Comparison of ENCODE assay signal across 11 mouse cellular contexts in genomic region chr2:173416921-173417320, GRCm38 (mm10).
DNase-seq lines count a peak whose midpoint lies in the region; TF ChIP-seq lines count a peak whose summit lies in the region.
"Had no signal": no experiment of that assay in that cellular context is flagged by ENCODE, and none has a peak within 500 bp of the region (broad histone marks: within the 10 kb centered on the region; RNA-seq: fewer than 3 reads in every experiment).

No protein-coding gene starts in this region.

- no peak for DNase-seq in layer of hippocampus, adult 2 months (ENCODE audit: low spot score in 2 of 2)
- no peak for DNase-seq in layer of hippocampus, postnatal 14 days (ENCODE audit: low spot score in 2 of 2)
- DNase-seq in A20 (ENCODE audit: low read depth, low spot score) = peak; percentile 63
- peak; percentile 57 for DNase-seq in CH12.LX (ENCODE audit: extremely low read depth)
- peak; percentile 71 for DNase-seq in induced T-regulatory cell, adult 2 months (ENCODE audit: low read depth)
- no peak for DNase-seq in left cerebral cortex, adult 8-10 months (ENCODE audit: low spot score in 2 of 2)
- no peak for DNase-seq in heart, adult 11 months

- peaks cover 4% of the 10 kb centered on the region for H3K9me3 ChIP-seq in CH12.LX (replicated peaks; ENCODE audit: low read length)
- H3K9me3 ChIP-seq: embryonic facial prominence, embryonic 12.5 days; heart, embryonic 13.5 days; neural tube, embryonic 12.5 days; stomach, embryonic 15.5 days had no signal

- H3K27me3 ChIP-seq in CH12.LX (replicated peaks) = no peaks in the 10 kb centered on the region
- H3K27me3 ChIP-seq: embryonic facial prominence, embryonic 12.5 days; neural tube, embryonic 12.5 days; stomach, embryonic 15.5 days had no signal

- H3K4me1 ChIP-seq in CH12.LX (ENCODE audit: control insufficient read depth in 1 of 2, insufficient read depth in 2 of 2) = peaks cover 2 to 13% of the 10 kb centered on the region in 2 experiments; a peak in 2 of 4 replicates

- no peak for TF ChIP-seq POLR2A in CH12.LX (IDR thresholded peaks at IDR 0.05; ENCODE audit: low read depth, low read length)

- H3K4me2 ChIP-seq in CH12.LX (ENCODE audit: insufficient read depth, low read depth, poor library complexity, severe bottlenecking) = no peak overlapping the region
- H3K4me2 ChIP-seq: embryonic facial prominence, embryonic 12.5 days; heart, embryonic 13.5 days; neural tube, embryonic 12.5 days; stomach, embryonic 15.5 days had no signal

- H3K9ac ChIP-seq in CH12.LX (ENCODE audit: insufficient read depth, low read depth) = no peak overlapping the region
- H3K9ac ChIP-seq: embryonic facial prominence, embryonic 12.5 days; heart, embryonic 13.5 days; neural tube, embryonic 12.5 days; stomach, embryonic 15.5 days had no signal

- no peaks in the 10 kb centered on the region for H3K36me3 ChIP-seq in CH12.LX (replicated peaks in 1 of 2; ENCODE audit: control insufficient read depth in 1 of 2, insufficient read depth in 1 of 2, low read length in 1 of 2)
- H3K36me3 ChIP-seq: embryonic facial prominence, embryonic 12.5 days; heart, embryonic 13.5 days; neural tube, embryonic 12.5 days; stomach, embryonic 15.5 days had no signal

- no peak overlapping the region for H3K27ac ChIP-seq in layer of hippocampus, adult 2 months
- no peak overlapping the region for H3K27ac ChIP-seq in CH12.LX (ENCODE audit: insufficient read depth, low read depth)
- H3K27ac ChIP-seq: embryonic facial prominence, embryonic 12.5 days; heart, embryonic 13.5 days; neural tube, embryonic 12.5 days; stomach, embryonic 15.5 days had no signal

- no peak for TF ChIP-seq EP300 in CH12.LX (IDR thresholded peaks at IDR 0.05; ENCODE audit: low read length)

- H3K79me2 ChIP-seq in CH12.LX (replicated peaks; ENCODE audit: control insufficient read depth, extremely low read depth, insufficient read depth, poor library complexity, severe bottlenecking) = no peaks in the 10 kb centered on the region

- TF ChIP-seq CTCF in layer of hippocampus, adult 2 months (conservative IDR thresholded peaks at IDR 0.05) = peak; percentile 36
- TF ChIP-seq CTCF in CH12.LX (conservative IDR thresholded peaks at IDR 0.05 in 1 of 2, IDR thresholded peaks at IDR 0.05 in 1 of 2; ENCODE audit: low read depth in 2 of 2, low read length in 2 of 2) = peak in 1 of 2 experiments; percentile 66; a peak in 2 of 4 replicates

- H3K4me3 ChIP-seq in layer of hippocampus, adult 2 months = no peak overlapping the region
- H3K4me3 ChIP-seq in CH12.LX (replicated peaks in 1 of 3; ENCODE audit: low read depth in 2 of 3, low read length in 2 of 3, poor library complexity in 1 of 3) = no peak overlapping the region
- H3K4me3 ChIP-seq: embryonic facial prominence, embryonic 12.5 days; heart, embryonic 13.5 days; neural tube, embryonic 12.5 days; stomach, embryonic 15.5 days had no signal

- TF ChIP-seq RAD21 in CH12.LX (IDR thresholded peaks at IDR 0.05; ENCODE audit: low read depth, low read length) = peak; percentile 71

- dilution Hi-C loops in CH12.LX (cut with MboI; ENCODE audit: extremely low pct_ligation_motif_present, extremely low pct_unique_long_range_greater_than_20kb, low sequenced_read_pairs) = no loop called here

- in situ Hi-C loops in CH12.LX (cut with MboI; ENCODE audit: low pct_ligation_motif_present, low pct_unique_long_range_greater_than_20kb, low sequenced_read_pairs) = no loop called here

TF ChIP-seq in CH12.LX, 34 proteins besides CTCF, POLR2A, EP300 and RAD21:
- no peak for TF ChIP-seq UBTF (IDR thresholded peaks at IDR 0.05; ENCODE audit: low read depth, low read length)
- no peak for TF ChIP-seq MAX (IDR thresholded peaks at IDR 0.05; ENCODE audit: low read length)
- no peak for TF ChIP-seq JUN (IDR thresholded peaks at IDR 0.05; ENCODE audit: insufficient read depth, low read depth, low read length)
- TF ChIP-seq SMC3 (IDR thresholded peaks at IDR 0.05; ENCODE audit: low read depth, low read length) = peak; percentile 74
- TF ChIP-seq KAT2A (IDR thresholded peaks at IDR 0.05; ENCODE audit: insufficient replicate concordance, low read length) = no peak
- TF ChIP-seq TCF12 (IDR thresholded peaks at IDR 0.05; ENCODE audit: low read depth, low read length) = no peak
- TF ChIP-seq ZC3H11A (IDR thresholded peaks at IDR 0.05; ENCODE audit: low read depth, low read length) = peak; percentile 65
- no peak for TF ChIP-seq MAZ (IDR thresholded peaks at IDR 0.05; ENCODE audit: low read depth, low read length)
- no peak for TF ChIP-seq MYC (IDR thresholded peaks at IDR 0.05; ENCODE audit: low read depth, low read length)
- TF ChIP-seq NRF1 (IDR thresholded peaks at IDR 0.05; ENCODE audit: low read depth, low read length) = no peak
- no peak for TF ChIP-seq MAFK (IDR thresholded peaks at IDR 0.05; ENCODE audit: insufficient replicate concordance, low read length)
- no peak for TF ChIP-seq ETS1 (conservative IDR thresholded peaks at IDR 0.05; ENCODE audit: low read depth, low read length)
- TF ChIP-seq GABPA (IDR thresholded peaks at IDR 0.05; ENCODE audit: insufficient replicate concordance, low read depth, low read length) = no peak

Comparison
In these comparisons a context has a peak if more than half of its experiments do, and no peak if none do; other contexts are left out.
1. DNase-seq: peak in A20 (single experiment), CH12.LX (single experiment) and induced T-regulatory cell, adult 2 months (single experiment); none in layer of hippocampus, adult 2 months (0 of 2), layer of hippocampus, postnatal 14 days (0 of 2), left cerebral cortex, adult 8-10 months (0 of 2) and heart, adult 11 months (single experiment).